Mouse (Mus musculus) testis, adult 2 months (tissue): ENCODE results near the gene Rnf150. TPM values are rescaled to one million over a fixed set of nuclear protein-coding genes. Genes with fewer than 3 reads are reported as not detected.
"Not testable (repeated sequence)": the region's sequence is repeated elsewhere in the genome, so short reads cannot be mapped to it uniquely, and the experiment has no call there.

ENCODE experiments used
- H3K27ac ChIP-seq: fragments of 200-500 bp; 2 replicates; pipeline ENCODE4 v1.5.1; 2012; ENCODE audit warnings: low read depth, low read length; ENCODE audit not compliant: control insufficient read depth, insufficient read depth
- H3K27me3 ChIP-seq: fragments of 200-500 bp; 2 replicates; pipeline ENCODE4 v1.6.1; 2012; ENCODE audit warnings: mild to moderate bottlenecking, low read length, moderate library complexity; ENCODE audit not compliant: control insufficient read depth, insufficient read depth
- H3K36me3 ChIP-seq: fragments of 200-500 bp; 2 replicates; pipeline ENCODE4 v1.6.1; 2012; ENCODE audit warnings: mild to moderate bottlenecking, low read length; ENCODE audit not compliant: control insufficient read depth, insufficient read depth
- H3K4me1 ChIP-seq: fragments of 200-500 bp; 2 replicates; pipeline ENCODE4 v1.6.1; 2012; ENCODE audit warnings: low read length; ENCODE audit not compliant: control insufficient read depth, insufficient read depth
- H3K4me3 ChIP-seq: fragments of 200-500 bp; 2 replicates; pipeline ENCODE4 v1.5.1; 2012; ENCODE audit warnings: low read depth, mild to moderate bottlenecking, low read length, moderate library complexity, mixed read lengths; ENCODE audit not compliant: control insufficient read depth
- CTCF ChIP-seq: fragments of 200-500 bp; IDR thresholded peaks from 2 replicates; pipeline ENCODE4 v1.5.1; 2012; ENCODE audit warnings: low read depth, mild to moderate bottlenecking, inconsistent platforms, low read length, moderate library complexity; ENCODE audit not compliant: control insufficient read depth, insufficient read depth, insufficient replicate concordance
- POLR2A ChIP-seq: fragments of 200-500 bp; IDR thresholded peaks from 2 replicates; pipeline ENCODE4 v1.6.1; 2012; ENCODE audit warnings: low read depth, mild to moderate bottlenecking, inconsistent platforms, low read length, moderate library complexity; ENCODE audit not compliant: control insufficient read depth
- polyA plus RNA-seq: library from polyadenylated mRNA; depleted of rRNA; stranded (reverse); fragments of >200 nt; gene quantifications from 2 replicates; pipeline ENCODE4 v1.2.3, GENCODE M21; 2012

The Rnf150 gene
- polyA plus RNA-seq, 1 experiment = 0.33 TPM

DNA sequence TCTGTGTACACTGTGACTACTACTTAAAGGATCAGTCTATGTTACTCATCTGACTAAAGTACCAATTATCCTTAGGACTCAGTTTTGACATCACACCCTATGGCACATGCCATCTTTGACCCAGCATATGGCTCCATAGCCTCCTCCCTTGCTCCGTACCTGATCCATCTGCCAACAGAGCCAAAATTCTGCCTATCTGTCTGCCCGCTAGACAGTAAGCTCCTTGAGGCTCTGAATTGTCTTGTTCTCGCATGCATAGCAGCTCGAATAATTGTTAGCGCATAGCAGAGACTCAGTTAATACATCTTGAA, 216.3 kb downstream of the Rnf150 start:
- Histone ChIP-seq H3K27me3 (no peaks in the 10 kb centered on the region), H3K27ac (no peak overlapping the region), H3K36me3 (no peaks in the 10 kb centered on the region), H3K4me3 (no peak overlapping the region), H3K4me1 (no peaks in the 10 kb centered on the region)
- TF ChIP-seq CTCF (no peak), POLR2A (no peak)

GRCm38 (mm10) chr8:83081266-83081665, 218.1 kb downstream of the Rnf150 start:
- no peak overlapping the region for H3K4me3 ChIP-seq

DNA sequence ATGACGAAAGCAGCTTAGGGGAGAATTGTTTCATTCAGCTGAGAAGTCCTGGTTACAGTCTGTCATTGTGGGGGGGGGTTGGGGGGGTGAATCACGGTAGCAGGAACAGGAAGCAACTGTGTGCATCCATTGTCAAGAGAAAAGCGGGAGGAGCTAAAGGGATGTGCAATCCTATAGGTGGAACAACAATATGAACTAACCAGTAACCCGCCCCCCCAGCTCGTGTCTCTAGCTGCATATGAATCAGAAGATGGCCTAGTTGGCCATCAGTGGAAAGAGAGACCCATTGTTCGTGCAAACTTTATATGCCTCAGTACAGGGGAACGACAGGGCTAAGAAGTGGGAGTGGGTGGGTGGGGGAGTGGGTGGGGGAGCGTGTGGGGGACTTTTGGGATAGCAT, 218.7 kb downstream of the Rnf150 start:
- H3K27ac ChIP-seq, H3K36me3 ChIP-seq, H3K4me1 ChIP-seq, H3K4me3 ChIP-seq, H3K27me3 ChIP-seq: not testable (repeated sequence)

More at GRCm38 (mm10) chr8:83081266-83081665, 218.1 kb downstream of the Rnf150 start:
- Histone ChIP-seq H3K27me3 (no peaks in the 10 kb centered on the region), H3K36me3 (no peaks in the 10 kb centered on the region), H3K27ac (no peak overlapping the region), H3K4me1 (no peaks in the 10 kb centered on the region)
- TF ChIP-seq CTCF = no peak
- no peak for TF ChIP-seq POLR2A

GRCm38 (mm10) chr8:83082251-83082650, 219.1 kb downstream of the Rnf150 start:
- no peaks in the 10 kb centered on the region for H3K4me1 ChIP-seq
- no peaks in the 10 kb centered on the region for H3K27me3 ChIP-seq
- no peak for TF ChIP-seq CTCF
- no peak for TF ChIP-seq POLR2A
- no peak overlapping the region for H3K4me3 ChIP-seq
- H3K27ac ChIP-seq = no peak overlapping the region
- no peaks in the 10 kb centered on the region for H3K36me3 ChIP-seq

GRCm38 (mm10) chr8:83083452-83083851, 220.3 kb downstream of the Rnf150 start:
- TF ChIP-seq POLR2A (no peak), CTCF (no peak)
- Histone ChIP-seq H3K27me3 (no peaks in the 10 kb centered on the region), H3K36me3 (no peaks in the 10 kb centered on the region), H3K4me3 (no peak overlapping the region), H3K27ac (no peak overlapping the region), H3K4me1 (no peaks in the 10 kb centered on the region)

GRCm38 (mm10) chr8:83085581-83085980, 222.4 kb downstream of the Rnf150 start:
- no peak overlapping the region for H3K4me3 ChIP-seq
- H3K27me3 ChIP-seq = no peaks in the 10 kb centered on the region
- TF ChIP-seq POLR2A = no peak
- no peak for TF ChIP-seq CTCF
- no peak overlapping the region for H3K27ac ChIP-seq
- no peaks in the 10 kb centered on the region for H3K36me3 ChIP-seq
- no peaks in the 10 kb centered on the region for H3K4me1 ChIP-seq

- TF ChIP-seq CTCF (no peak), POLR2A (no peak)
Measured at GRCm38 (mm10) chr8:83086625-83087024, 223.5 kb downstream of the Rnf150 start.

GRCm38 (mm10) chr8:83087604-83088003, 224.4 kb downstream of the Rnf150 start:
- no peak overlapping the region for H3K4me3 ChIP-seq
- H3K27ac ChIP-seq = no peak overlapping the region
- no peaks in the 10 kb centered on the region for H3K36me3 ChIP-seq
- TF ChIP-seq POLR2A (no peak), CTCF (no peak)
- H3K4me1 ChIP-seq = no peaks in the 10 kb centered on the region
- no peaks in the 10 kb centered on the region for H3K27me3 ChIP-seq

More at GRCm38 (mm10) chr8:83086625-83087024, 223.5 kb downstream of the Rnf150 start:
- no peak overlapping the region for H3K27ac ChIP-seq
- H3K4me1 ChIP-seq = no peaks in the 10 kb centered on the region
- H3K27me3 ChIP-seq = no peaks in the 10 kb centered on the region
- H3K4me3 ChIP-seq = no peak overlapping the region
- H3K36me3 ChIP-seq = no peaks in the 10 kb centered on the region
